Mouse (Mus musculus): ENCODE measurements around the gene Ccdc24.

DNA sequence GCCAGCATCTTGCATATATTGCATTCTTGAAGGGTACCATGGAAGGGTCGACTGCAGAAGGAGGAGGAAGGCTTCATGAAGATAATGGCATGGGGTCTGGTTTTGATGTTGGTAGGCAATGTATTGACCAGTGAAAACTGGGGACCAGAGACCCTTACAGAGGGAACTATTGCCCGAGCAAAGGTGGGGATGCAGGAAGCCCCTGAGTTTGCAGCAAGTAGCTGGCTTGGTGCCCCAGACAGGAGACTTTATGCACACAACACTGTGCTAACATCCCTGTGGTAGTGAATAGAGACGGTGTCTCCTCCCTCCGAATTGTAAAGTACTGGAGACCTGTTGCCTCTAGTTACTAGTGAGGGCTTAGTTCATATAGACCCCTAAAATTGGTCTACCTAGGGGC, 35.1 kb downstream of the Ccdc24 start:
- TF ChIP-seq CHD2 (IDR thresholded peaks at IDR 0.05; ENCODE audit: low read depth, low read length) (no peak), ZC3H11A (IDR thresholded peaks at IDR 0.05; ENCODE audit: borderline replicate concordance, low read depth, low read length) (no peak), MAFK (IDR thresholded peaks at IDR 0.05; ENCODE audit: insufficient read depth, low read depth, low read length) (no peak)

All from ES-E14 (cell line).